Mouse (Mus musculus): ENCODE results near the gene D430019H16Rik. TPM values are rescaled to one million over a fixed set of nuclear protein-coding genes. Genes with fewer than 3 reads are reported as not detected.

Gene D430019H16Rik
- total RNA-seq, 1 experiment = 0.40 TPM

DNA sequence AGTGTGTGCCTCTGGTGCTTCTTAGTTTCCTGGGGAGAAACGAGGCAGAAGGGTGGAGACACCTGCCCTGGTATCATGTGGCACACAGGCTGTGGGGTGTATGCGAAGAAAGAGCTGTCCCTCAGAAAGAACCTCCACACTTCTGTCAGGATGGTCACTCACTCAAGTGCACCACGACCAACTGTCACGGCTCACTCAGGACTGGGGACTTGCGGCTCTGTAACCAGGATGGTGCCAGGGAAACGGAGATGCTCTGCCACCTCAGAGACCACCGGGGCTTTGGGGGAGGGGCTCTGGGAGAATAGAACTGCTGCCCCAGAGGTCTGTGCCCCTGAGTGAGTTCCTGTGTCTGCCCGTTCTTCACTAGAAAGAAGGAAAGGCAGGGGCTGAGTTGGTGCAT lies 15.4 kb downstream of the D430019H16Rik start:
- Histone ChIP-seq H3K4me3 (ENCODE audit: insufficient read depth in 1 of 2, low read depth in 1 of 2, low read length in 2 of 2, poor library complexity in 1 of 2, severe bottlenecking in 1 of 2) (no peak overlapping the region), H3K9me3 (ENCODE audit: control insufficient read depth, insufficient read depth, low read depth, low read length) (no peaks in the 10 kb centered on the region), H3K36me3 (ENCODE audit: control insufficient read depth, insufficient read depth, low read length, poor library complexity, severe bottlenecking) (no peaks in the 10 kb centered on the region), H3K9ac (ENCODE audit: insufficient read depth, low read depth, low read length, poor library complexity, severe bottlenecking) (no peak overlapping the region), H3K4me1 (ENCODE audit: control insufficient read depth in 2 of 2, insufficient read depth in 2 of 2, low read length in 2 of 2, poor library complexity in 1 of 2) (peaks cover 0 to 10% of the 10 kb centered on the region in 2 experiments; a peak in 1 of 4 replicates), H3K27ac (ENCODE audit: insufficient read depth, low read depth, low read length, poor library complexity, severe bottlenecking) (no peak overlapping the region)
- DNase-seq (ENCODE audit: low read depth, low spot score) = no peak
- in situ Hi-C loops (cut with MboI; ENCODE audit: low sequenced_read_pairs in 2 of 2, unreplicated experiment in 2 of 2) = no loop called here
- no peak for TF ChIP-seq ZNF384 (IDR thresholded peaks at IDR 0.05; ENCODE audit: low read depth, low read length)
- no peak for TF ChIP-seq HCFC1 (IDR thresholded peaks at IDR 0.05; ENCODE audit: borderline replicate concordance, insufficient read depth, low read length)
- no peak for TF ChIP-seq CHD2 (IDR thresholded peaks at IDR 0.05; ENCODE audit: low read depth, low read length)
- no peak for TF ChIP-seq MAFK (IDR thresholded peaks at IDR 0.05; ENCODE audit: insufficient read depth, low read depth, low read length)
- no peak for TF ChIP-seq ZC3H11A (IDR thresholded peaks at IDR 0.05; ENCODE audit: borderline replicate concordance, low read depth, low read length)

DNA sequence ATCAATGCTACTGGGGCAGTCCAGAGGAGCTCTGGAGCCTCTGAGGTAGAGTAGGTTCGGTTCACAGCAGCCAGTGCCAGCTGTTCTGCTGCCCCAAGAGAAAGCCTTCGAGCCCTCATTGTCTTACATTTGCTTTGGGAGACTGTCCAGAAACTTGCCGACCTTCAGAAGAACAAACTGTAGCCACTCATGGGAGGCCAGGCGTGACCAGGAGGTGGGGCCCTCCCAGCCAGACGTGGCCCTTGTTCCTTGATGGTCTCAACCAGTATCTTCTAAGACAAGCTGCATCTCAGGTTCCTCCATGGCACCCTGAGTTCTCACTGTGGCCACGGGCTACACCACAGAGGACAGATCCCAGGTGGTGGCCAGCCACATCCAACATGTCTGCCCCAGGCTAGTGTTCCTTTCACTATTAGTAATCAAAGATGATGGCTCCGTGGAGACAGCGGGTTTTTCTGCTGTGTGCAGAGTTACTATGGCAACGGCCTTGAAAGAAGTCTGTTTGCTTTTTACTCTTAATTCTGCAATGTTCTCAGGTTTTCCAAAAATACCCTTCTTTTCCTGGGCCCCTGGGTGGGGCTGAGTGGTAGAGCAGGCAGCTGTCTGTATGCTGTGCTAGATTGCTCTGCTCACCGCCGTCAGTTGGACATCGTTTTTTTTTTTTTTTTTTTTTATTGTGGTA lies 21.7 kb downstream of the D430019H16Rik start:
- Histone ChIP-seq H3K9ac (ENCODE audit: insufficient read depth, low read depth, low read length, poor library complexity, severe bottlenecking) (no peak overlapping the region), H3K4me1 (ENCODE audit: control insufficient read depth in 2 of 2, insufficient read depth in 2 of 2, low read length in 2 of 2, poor library complexity in 1 of 2) (peaks cover 0 to 2% of the 10 kb centered on the region in 2 experiments; a peak in 1 of 4 replicates), H3K9me3 (ENCODE audit: control insufficient read depth, insufficient read depth, low read depth, low read length) (no peaks in the 10 kb centered on the region), H3K4me3 (ENCODE audit: insufficient read depth in 1 of 2, low read depth in 1 of 2, low read length in 2 of 2, poor library complexity in 1 of 2, severe bottlenecking in 1 of 2) (no peak overlapping the region), H3K36me3 (ENCODE audit: control insufficient read depth, insufficient read depth, low read length, poor library complexity, severe bottlenecking) (no peaks in the 10 kb centered on the region), H3K27ac (ENCODE audit: insufficient read depth, low read depth, low read length, poor library complexity, severe bottlenecking) (no peak overlapping the region)
- in situ Hi-C loops (cut with MboI; ENCODE audit: low sequenced_read_pairs in 2 of 2, unreplicated experiment in 2 of 2) = no loop called here
- no peak for DNase-seq (ENCODE audit: low read depth, low spot score)
- TF ChIP-seq ZC3H11A (IDR thresholded peaks at IDR 0.05; ENCODE audit: borderline replicate concordance, low read depth, low read length) (no peak), MAFK (IDR thresholded peaks at IDR 0.05; ENCODE audit: insufficient read depth, low read depth, low read length) (no peak), ZNF384 (IDR thresholded peaks at IDR 0.05; ENCODE audit: low read depth, low read length) (no peak), HCFC1 (IDR thresholded peaks at IDR 0.05; ENCODE audit: borderline replicate concordance, insufficient read depth, low read length) (no peak), CHD2 (IDR thresholded peaks at IDR 0.05; ENCODE audit: low read depth, low read length) (no peak)

DNA sequence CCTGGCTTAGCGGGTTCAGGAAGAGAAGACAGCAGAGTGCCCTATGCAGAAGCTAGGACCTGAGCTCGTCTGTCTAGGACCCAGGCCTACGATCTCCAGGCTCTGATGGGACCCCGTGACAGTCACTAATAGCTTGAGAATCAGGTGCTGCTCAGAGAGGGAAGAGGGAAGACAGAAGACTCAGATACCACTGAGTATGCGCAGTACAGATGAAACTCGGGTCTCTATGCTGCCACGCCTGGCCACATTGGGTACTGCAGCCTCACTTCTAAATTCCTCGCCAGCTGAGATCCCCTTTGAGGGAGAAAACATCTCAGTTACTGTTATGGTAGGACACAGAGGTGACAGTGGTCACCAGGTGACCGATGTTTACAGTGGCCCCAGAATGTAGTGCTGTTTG lies 22.8 kb downstream of the D430019H16Rik start:
- no peak overlapping the region for H3K9ac ChIP-seq (ENCODE audit: insufficient read depth, low read depth, low read length, poor library complexity, severe bottlenecking)
- H3K4me1 ChIP-seq (ENCODE audit: control insufficient read depth in 2 of 2, insufficient read depth in 2 of 2, low read length in 2 of 2, poor library complexity in 1 of 2) = peaks cover 0 to 2% of the 10 kb centered on the region in 2 experiments; a peak in 1 of 4 replicates
- H3K27ac ChIP-seq (ENCODE audit: insufficient read depth, low read depth, low read length, poor library complexity, severe bottlenecking) = no peak overlapping the region
- H3K9me3 ChIP-seq (ENCODE audit: control insufficient read depth, insufficient read depth, low read depth, low read length) = no peaks in the 10 kb centered on the region
- no peaks in the 10 kb centered on the region for H3K36me3 ChIP-seq (ENCODE audit: control insufficient read depth, insufficient read depth, low read length, poor library complexity, severe bottlenecking)
- no peak overlapping the region for H3K4me3 ChIP-seq (ENCODE audit: insufficient read depth in 1 of 2, low read depth in 1 of 2, low read length in 2 of 2, poor library complexity in 1 of 2, severe bottlenecking in 1 of 2)
- in situ Hi-C loops (cut with MboI; ENCODE audit: low sequenced_read_pairs in 2 of 2, unreplicated experiment in 2 of 2) = no loop called here
- TF ChIP-seq ZC3H11A (IDR thresholded peaks at IDR 0.05; ENCODE audit: borderline replicate concordance, low read depth, low read length) (no peak), HCFC1 (IDR thresholded peaks at IDR 0.05; ENCODE audit: borderline replicate concordance, insufficient read depth, low read length) (no peak), MAFK (IDR thresholded peaks at IDR 0.05; ENCODE audit: insufficient read depth, low read depth, low read length) (no peak), ZNF384 (IDR thresholded peaks at IDR 0.05; ENCODE audit: low read depth, low read length) (no peak), CHD2 (IDR thresholded peaks at IDR 0.05; ENCODE audit: low read depth, low read length) (no peak)
- peak; percentile 65 for DNase-seq (ENCODE audit: low read depth, low spot score)

DNA sequence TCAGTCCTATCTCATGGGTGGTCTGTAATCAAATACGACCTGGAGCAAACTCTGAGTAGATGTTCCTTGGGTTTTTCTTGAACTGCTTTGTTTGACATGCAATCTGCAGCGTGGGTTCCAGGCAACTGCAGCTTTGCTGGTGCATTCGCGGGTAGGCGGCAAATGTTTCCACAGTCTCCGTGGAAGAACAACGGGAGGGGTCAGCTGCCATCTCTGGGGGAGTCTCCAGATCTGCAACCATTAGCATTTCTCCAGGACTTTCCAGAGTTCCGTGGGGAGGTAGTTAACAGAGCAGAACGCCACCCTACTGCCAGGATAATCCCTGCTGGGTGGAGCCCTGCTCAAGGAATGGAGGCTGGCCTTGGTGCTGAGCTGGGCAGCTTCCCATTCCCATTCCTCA lies 23.3 kb downstream of the D430019H16Rik start:
- in situ Hi-C loops (cut with MboI; ENCODE audit: low sequenced_read_pairs in 2 of 2, unreplicated experiment in 2 of 2) = no loop called here

More for the DNA sequence above, 23.3 kb downstream of the D430019H16Rik start:
- Histone ChIP-seq H3K36me3 (ENCODE audit: control insufficient read depth, insufficient read depth, low read length, poor library complexity, severe bottlenecking) (no peaks in the 10 kb centered on the region), H3K4me3 (ENCODE audit: insufficient read depth in 1 of 2, low read depth in 1 of 2, low read length in 2 of 2, poor library complexity in 1 of 2, severe bottlenecking in 1 of 2) (no peak overlapping the region), H3K9me3 (ENCODE audit: control insufficient read depth, insufficient read depth, low read depth, low read length) (no peaks in the 10 kb centered on the region), H3K4me1 (ENCODE audit: control insufficient read depth in 2 of 2, insufficient read depth in 2 of 2, low read length in 2 of 2, poor library complexity in 1 of 2) (peaks cover 0 to 2% of the 10 kb centered on the region in 2 experiments; a peak in 1 of 4 replicates), H3K9ac (ENCODE audit: insufficient read depth, low read depth, low read length, poor library complexity, severe bottlenecking) (no peak overlapping the region), H3K27ac (ENCODE audit: insufficient read depth, low read depth, low read length, poor library complexity, severe bottlenecking) (no peak overlapping the region)
- TF ChIP-seq ZC3H11A (IDR thresholded peaks at IDR 0.05; ENCODE audit: borderline replicate concordance, low read depth, low read length) (no peak), MAFK (IDR thresholded peaks at IDR 0.05; ENCODE audit: insufficient read depth, low read depth, low read length) (no peak), CHD2 (IDR thresholded peaks at IDR 0.05; ENCODE audit: low read depth, low read length) (no peak), ZNF384 (IDR thresholded peaks at IDR 0.05; ENCODE audit: low read depth, low read length) (no peak), HCFC1 (IDR thresholded peaks at IDR 0.05; ENCODE audit: borderline replicate concordance, insufficient read depth, low read length) (no peak)
- DNase-seq (ENCODE audit: low read depth, low spot score) = no peak
